Mouse (Mus musculus) hindbrain, embryonic 12.5 days (tissue): ENCODE data around the gene Rarb. TPM values are rescaled to one million over a fixed set of nuclear protein-coding genes. Genes with fewer than 3 reads are reported as not detected.
"Not testable (repeated sequence)": the region's sequence is repeated elsewhere in the genome, so short reads cannot be mapped to it uniquely, and the experiment has no call there.

Experiments used
- ATAC-seq: fragments of 200-750 bp; cut with Nextera tagmentation; 2 replicates; pipeline ENCODE4 v1.8.0; 2017; ENCODE audit warnings: moderate TSS enrichment; ENCODE audit not compliant: low FRiP score
- H3K27ac ChIP-seq: fragments of 300-500 bp; sonication (generic); 2 replicates; pipeline ENCODE4 v1.5.1; 2016; ENCODE audit warnings: mild to moderate bottlenecking
- H3K27me3 ChIP-seq: fragments of 300-500 bp; sonication (generic); 2 replicates; pipeline ENCODE4 v1.6.1; 2016; ENCODE audit warnings: mild to moderate bottlenecking
- H3K36me3 ChIP-seq: fragments of 300-500 bp; sonication (generic); 2 replicates; pipeline ENCODE4 v1.6.1; 2016; ENCODE audit warnings: mild to moderate bottlenecking
- H3K4me1 ChIP-seq: fragments of 300-500 bp; sonication (generic); 2 replicates; pipeline ENCODE4 v1.6.1; 2016
- H3K4me2 ChIP-seq: fragments of 300-500 bp; sonication (generic); replicated peaks from 2 replicates; pipeline ENCODE4 v1.6.1; 2016; ENCODE audit warnings: mild to moderate bottlenecking
- H3K4me3 ChIP-seq: fragments of 300-500 bp; sonication (generic); 2 replicates; pipeline ENCODE4 v1.5.1; 2016; ENCODE audit warnings: mild to moderate bottlenecking
- H3K9ac ChIP-seq: fragments of 300-500 bp; sonication (generic); 2 replicates; pipeline ENCODE4 v1.6.1; 2016; ENCODE audit warnings: mild to moderate bottlenecking, moderate library complexity
- H3K9me3 ChIP-seq: fragments of 300-500 bp; sonication (generic); replicated peaks from 2 replicates; pipeline ENCODE4 v1.6.1; 2016; ENCODE audit warnings: mild to moderate bottlenecking
- WGBS: fragments of 180-500 bp; shearing (Covaris S2); methylation state at CpG from one replicate; pipeline ENCODE4 v1.1.7; 2016; 5-methylcytosine and 5-hydroxymethylcytosine counted together
- polyA plus RNA-seq: library from polyadenylated mRNA; unstranded; fragments of >200 nt; fragmentation: Nextera tagmentation; extraction: Ambion mirVana; gene quantifications from 2 replicates; pipeline ENCODE4 v1.2.1, GENCODE M21; 2016

Gene Rarb
- polyA plus RNA-seq, 1 experiment from 2014 or later: 22.8 TPM

DNA sequence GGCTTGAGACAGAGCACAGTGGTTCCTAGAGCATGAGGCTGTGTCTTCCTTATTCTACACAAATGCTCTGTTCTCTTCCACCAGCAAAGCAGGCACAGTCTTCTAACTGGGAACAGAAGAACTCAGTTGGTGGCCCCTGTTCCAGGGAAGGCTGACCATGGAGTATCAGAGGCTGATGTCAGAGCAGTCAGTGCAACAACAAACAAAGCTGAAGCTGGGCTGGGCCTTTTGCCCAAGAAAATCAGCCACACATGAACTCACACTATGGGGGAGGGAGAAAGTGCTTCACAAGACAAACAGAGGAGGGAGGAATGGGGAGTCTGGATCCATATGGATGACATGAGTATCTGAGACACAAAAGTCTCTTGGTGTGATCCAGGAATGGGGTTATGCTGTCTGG is 56.2 kb downstream of the Rarb start:
- H3K36me3 ChIP-seq: no peaks in the 10 kb centered on the region
- no peak overlapping the region for H3K27ac ChIP-seq
- no peaks in the 10 kb centered on the region for H3K4me1 ChIP-seq
- no peak overlapping the region for H3K9ac ChIP-seq
- no peak overlapping the region for H3K4me2 ChIP-seq
- H3K9me3 ChIP-seq: no peaks in the 10 kb centered on the region
- ATAC-seq: no peak
- no peak overlapping the region for H3K4me3 ChIP-seq
- no peaks in the 10 kb centered on the region for H3K27me3 ChIP-seq

DNA sequence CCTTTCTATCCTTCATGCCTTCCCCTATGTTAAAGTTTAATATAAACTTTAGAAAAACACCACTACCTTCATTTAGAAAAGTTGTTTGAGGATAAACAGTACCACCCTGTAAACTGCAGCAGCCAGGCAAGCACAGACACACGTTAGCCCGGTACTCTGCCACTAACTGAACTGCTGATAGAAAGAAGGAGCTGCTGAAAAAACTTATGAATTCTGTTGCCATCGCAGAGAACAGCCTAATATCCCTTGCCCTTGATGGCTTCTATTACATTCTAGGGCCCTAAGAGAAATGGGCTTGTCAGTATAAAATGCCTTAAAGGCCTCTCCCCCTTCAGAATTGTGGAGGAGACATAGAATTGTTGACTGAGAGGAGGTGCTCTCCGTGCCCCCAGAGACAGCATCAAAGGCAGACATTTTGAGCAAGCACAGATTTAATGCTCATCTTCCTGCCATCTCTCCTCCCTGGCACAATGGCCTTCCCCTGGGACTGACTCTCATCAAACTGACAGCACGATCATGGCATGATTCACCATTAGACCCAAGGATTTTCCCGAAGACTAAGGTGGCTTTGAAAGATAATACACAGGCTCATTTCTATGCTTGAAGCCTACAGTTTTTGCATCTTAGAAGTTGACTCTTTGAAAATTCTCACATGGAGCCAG is 60.1 kb downstream of the Rarb start:
- Histone ChIP-seq H3K36me3 (no peaks in the 10 kb centered on the region), H3K27me3 (no peaks in the 10 kb centered on the region), H3K4me2 (no peak overlapping the region), H3K4me1 (no peaks in the 10 kb centered on the region), H3K9ac (no peak overlapping the region), H3K27ac (no peak overlapping the region), H3K4me3 (no peak overlapping the region), H3K9me3 (no peaks in the 10 kb centered on the region)
- 59% methylated on average over 6 of the region's 6 CpGs for WGBS
- ATAC-seq: no peak

DNA sequence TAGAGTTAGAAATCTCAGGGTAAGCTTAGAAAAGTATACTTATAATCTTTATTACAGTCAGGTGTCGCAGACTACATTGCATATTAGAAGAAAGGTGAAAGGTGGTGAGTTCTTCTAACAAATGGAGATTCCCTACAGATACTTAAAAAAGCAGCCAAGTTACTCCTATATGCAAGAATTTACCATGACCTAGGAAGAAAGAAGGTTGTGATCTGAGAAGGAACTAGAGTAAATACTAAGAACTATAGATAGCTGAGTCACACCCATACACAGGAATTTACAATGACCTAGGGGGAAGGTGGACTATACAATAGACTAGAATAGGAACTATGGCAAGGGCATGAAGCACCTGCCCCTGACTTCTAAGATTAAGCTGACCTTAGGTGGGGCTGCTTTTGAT is 63.4 kb downstream of the Rarb start:
- ATAC-seq, H3K4me3 ChIP-seq, H3K4me2 ChIP-seq, H3K36me3 ChIP-seq, H3K9me3 ChIP-seq, H3K4me1 ChIP-seq, H3K27ac ChIP-seq, H3K9ac ChIP-seq, H3K27me3 ChIP-seq: not testable (repeated sequence)
- WGBS: 100% methylated on average over 1 of the region's 1 CpGs

DNA sequence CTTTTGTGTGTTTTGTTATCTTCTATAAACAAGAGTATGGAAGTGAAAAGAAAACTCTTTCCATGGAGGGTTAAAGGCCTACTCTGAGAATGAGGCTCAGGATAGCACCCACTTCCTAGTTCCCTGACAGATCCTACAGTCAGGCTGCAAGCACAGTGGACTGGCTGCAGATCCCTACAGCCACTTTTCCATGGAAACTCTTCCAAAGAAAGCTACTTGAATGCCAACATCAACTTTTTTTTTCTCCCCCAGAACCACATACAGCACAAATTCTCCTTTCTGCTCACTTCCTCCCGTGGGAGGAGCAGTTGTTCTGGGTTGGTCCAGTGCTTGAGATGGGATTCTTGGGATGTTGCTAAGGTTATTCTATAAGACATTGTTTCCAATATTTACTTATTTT is 66.3 kb downstream of the Rarb start:
- WGBS: 81% methylated on average over 1 of the region's 1 CpGs
- Histone ChIP-seq H3K4me3 (no peak overlapping the region), H3K4me1 (no peaks in the 10 kb centered on the region), H3K27me3 (no peaks in the 10 kb centered on the region), H3K9me3 (no peaks in the 10 kb centered on the region), H3K27ac (no peak overlapping the region), H3K36me3 (no peaks in the 10 kb centered on the region), H3K4me2 (no peak overlapping the region), H3K9ac (no peak overlapping the region)
- no peak for ATAC-seq

DNA sequence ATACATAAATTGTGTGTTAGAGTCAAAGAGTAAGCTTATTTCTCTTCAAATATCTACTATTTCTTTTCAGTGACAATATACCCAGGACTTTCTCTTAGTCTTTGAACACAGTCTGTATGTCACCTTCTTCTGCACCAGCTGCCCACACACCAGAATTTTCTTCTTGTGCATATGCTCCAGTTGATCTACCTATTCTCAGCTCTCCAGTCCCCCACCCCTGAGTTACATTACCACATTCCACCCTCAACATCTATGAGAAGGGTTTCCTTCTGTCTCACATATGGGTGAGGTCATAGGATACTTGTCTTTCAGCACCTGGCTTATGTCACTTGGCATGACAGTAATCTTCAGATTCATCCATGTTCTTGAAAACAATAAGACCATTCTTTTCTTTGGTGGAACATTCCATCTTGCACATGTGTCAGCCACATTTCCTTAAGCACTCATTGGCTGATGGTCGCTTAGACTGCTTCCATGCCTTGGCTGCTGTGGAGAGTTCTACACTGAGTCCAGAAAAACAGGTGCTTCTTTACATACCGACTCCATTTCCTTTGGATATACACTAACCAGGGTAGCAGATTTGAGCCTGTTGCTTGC is 71.9 kb downstream of the Rarb start:
- ATAC-seq: no peak
- no peaks in the 10 kb centered on the region for H3K27me3 ChIP-seq
- no peak overlapping the region for H3K4me3 ChIP-seq
- H3K4me2 ChIP-seq: no peak overlapping the region
- no peak overlapping the region for H3K9ac ChIP-seq
- no peaks in the 10 kb centered on the region for H3K4me1 ChIP-seq
- H3K9me3 ChIP-seq: no peaks in the 10 kb centered on the region
- 81% methylated on average over 2 of the region's 2 CpGs for WGBS
- H3K27ac ChIP-seq: no peak overlapping the region
- no peaks in the 10 kb centered on the region for H3K36me3 ChIP-seq

DNA sequence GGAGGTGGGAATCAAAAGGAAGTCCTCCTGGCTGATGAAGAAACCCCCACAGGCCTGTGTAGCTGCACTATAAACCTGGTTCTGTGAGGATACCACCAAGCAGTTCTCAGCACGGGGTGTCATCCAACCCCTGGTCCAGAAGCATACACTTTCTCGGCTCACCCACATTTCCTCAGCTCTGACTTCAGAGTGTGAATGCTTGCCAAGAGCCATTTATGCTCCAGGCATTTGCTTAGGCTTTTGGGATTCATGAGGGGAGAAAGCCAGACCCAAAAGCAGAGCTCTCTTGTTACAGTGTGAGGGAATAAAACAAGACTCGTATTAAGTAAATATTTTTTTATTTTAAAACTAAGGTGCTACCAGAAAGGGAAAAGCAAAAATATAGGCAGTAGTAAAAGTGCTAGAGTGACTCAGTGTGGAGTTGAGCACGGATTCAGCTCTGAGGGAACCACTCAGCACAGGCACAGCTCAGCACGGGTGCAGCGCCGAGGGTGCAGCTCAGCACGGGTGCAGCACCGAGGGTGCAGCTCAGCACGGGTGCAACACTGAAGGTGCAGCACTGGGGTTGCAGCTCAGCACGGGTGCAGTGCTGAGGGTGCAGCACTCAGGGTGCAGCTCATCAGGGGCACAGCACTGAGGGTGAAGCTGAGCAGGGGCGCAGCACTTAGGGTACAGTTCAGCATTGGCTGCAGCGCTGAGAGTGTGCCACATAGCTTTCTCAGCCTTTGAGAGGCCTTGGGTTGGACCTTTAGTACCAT is 77.8 kb downstream of the Rarb start:
- ATAC-seq: no peak
- Histone ChIP-seq H3K9me3 (no peaks in the 10 kb centered on the region), H3K4me1 (no peaks in the 10 kb centered on the region), H3K4me2 (no peak overlapping the region), H3K36me3 (no peaks in the 10 kb centered on the region), H3K4me3 (no peak overlapping the region), H3K27ac (no peak overlapping the region), H3K9ac (no peak overlapping the region), H3K27me3 (no peaks in the 10 kb centered on the region; the same call in 1 of the 2 replicates)
- WGBS: 83% methylated on average over 13 of the region's 13 CpGs

DNA sequence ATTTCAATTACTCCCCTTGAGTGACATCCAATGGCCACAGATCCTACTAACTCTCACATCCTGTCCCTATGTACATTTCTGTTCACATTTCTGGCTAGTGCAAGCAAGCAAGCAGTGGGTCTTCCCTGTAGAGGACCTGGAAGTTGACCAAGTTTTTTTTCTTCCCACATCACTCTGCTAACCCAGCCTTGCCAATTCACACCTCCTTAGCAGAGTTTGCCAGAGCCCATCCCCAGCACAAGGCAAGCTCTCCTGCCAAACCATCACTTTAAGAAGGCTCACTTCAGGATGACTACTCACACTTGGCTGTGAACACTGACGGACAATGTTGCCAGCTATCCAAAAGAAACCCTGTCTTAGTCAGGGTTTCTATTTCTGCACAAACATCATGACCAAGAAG is 80.4 kb downstream of the Rarb start:
- 86% methylated on average over 1 of the region's 1 CpGs for WGBS
- no peaks in the 10 kb centered on the region for H3K9me3 ChIP-seq
- peaks cover 16% of the 10 kb centered on the region for H3K4me1 ChIP-seq
- H3K9ac ChIP-seq: no peak overlapping the region
- H3K27me3 ChIP-seq: no peaks in the 10 kb centered on the region; the same call in 1 of the 2 replicates
- no peak overlapping the region for H3K27ac ChIP-seq
- no peak overlapping the region for H3K4me2 ChIP-seq
- no peak overlapping the region for H3K4me3 ChIP-seq
- no peaks in the 10 kb centered on the region for H3K36me3 ChIP-seq
- ATAC-seq: no peak

DNA sequence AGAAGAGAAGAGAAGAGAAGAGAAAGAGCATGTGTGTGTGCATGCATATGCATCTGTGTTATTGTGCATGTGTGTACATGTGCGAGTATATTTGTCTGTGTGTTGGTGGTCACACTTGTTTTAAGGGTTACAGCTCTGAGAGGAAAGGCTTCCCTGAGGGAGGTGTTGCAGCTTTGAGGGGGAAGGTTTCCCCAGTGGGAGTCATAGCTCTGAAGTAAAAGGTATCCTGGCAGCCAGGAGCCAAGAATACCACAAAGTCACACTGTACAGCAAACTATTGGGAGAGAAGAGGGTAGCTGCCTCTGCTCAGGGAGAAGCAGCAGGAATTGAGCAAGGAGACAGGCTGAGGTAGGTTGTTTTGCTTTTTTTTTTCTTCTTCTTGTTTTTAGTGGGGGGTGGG is 81.2 kb downstream of the Rarb start:
- no peak overlapping the region for H3K9ac ChIP-seq
- peaks cover 24% of the 10 kb centered on the region for H3K4me1 ChIP-seq
- no peaks in the 10 kb centered on the region for H3K9me3 ChIP-seq
- ATAC-seq: no peak
- WGBS: 89% methylated on average over 1 of the region's 1 CpGs
- no peak overlapping the region for H3K4me3 ChIP-seq
- no peak overlapping the region for H3K4me2 ChIP-seq
- no peaks in the 10 kb centered on the region; the same call in 1 of the 2 replicates for H3K27me3 ChIP-seq
- no peaks in the 10 kb centered on the region for H3K36me3 ChIP-seq
- no peak overlapping the region for H3K27ac ChIP-seq

DNA sequence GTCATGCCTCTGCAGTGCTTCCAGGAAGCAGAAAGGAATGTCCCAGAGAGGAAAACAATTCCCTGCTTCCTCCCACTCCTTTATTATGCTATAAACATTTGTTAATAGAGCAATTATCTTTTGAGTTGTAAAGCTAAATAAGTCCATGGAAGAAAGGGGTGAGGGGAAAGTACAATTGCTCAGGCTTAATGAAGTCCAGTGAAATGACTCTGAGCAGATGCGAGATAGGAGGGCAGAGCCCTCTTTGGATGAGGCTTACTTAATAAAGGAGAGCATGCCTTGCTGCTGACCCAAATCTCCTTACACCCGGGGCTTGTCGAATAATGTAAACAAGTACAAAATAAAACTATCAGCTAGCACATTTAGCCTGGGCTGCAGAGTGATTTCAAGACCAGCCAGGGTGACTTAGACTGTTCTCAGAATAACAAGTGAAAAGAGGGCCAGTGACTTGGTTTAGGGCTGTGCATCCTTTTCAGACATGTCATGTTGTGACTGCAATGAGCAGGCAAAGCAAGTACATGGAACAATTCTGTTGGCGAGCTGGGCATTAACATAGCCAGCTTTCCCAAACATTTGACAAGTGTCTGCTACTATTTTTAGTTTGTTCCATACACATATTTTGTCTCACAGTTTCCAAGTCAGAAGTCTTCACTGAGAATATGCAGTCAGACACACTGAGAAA is 83.5 kb downstream of the Rarb start:
- H3K9ac ChIP-seq: no peak overlapping the region
- H3K36me3 ChIP-seq: no peaks in the 10 kb centered on the region
- H3K27ac ChIP-seq: no peak overlapping the region
- peaks cover 4% of the 10 kb centered on the region for H3K27me3 ChIP-seq
- H3K4me2 ChIP-seq: no peak overlapping the region
- no peak for ATAC-seq
- H3K4me1 ChIP-seq: peaks cover 30% of the 10 kb centered on the region
- no peaks in the 10 kb centered on the region for H3K9me3 ChIP-seq
- H3K4me3 ChIP-seq: no peak overlapping the region
- 51% methylated on average over 4 of the region's 4 CpGs for WGBS

DNA sequence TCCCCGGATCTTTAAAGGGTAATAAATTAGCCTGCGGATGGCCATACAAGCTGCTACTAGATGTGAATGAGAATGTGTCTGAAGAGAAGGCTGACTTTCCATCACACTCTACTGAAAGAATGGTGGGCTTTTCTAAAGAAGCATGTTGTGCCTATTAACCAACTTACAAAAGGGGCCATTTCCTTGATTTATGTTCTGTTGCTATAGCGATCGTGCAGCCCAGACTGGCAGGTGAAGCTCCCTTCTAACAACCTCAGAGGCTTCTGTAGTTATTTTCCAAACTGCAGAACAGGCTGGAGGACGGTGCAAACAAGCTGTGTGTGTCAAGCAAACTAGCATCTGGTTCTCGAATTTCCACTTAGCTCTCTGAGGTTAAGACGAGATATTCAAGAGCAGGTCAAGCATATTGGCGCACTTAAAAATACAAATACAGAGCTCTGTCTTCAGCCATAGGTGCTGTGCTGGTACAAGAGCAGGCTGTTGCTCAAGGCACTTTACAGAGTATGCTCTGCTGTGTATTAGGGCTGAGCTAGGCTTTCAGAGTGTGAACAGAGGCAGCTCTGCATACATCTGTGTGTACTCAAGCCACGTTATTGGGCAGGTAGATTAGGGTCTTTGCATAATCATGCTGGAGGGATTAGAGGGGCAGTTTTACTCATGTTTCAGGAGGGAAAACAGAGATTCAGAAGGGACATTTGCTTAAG is 85.2 kb downstream of the Rarb start:
- peaks cover 30% of the 10 kb centered on the region for H3K4me1 ChIP-seq
- peak; percentile 86 for ATAC-seq
- 0 out of 2 replicates have a peak overlapping the region, but pooled peaks have one; percentile 49 for H3K27ac ChIP-seq
- 15% methylated on average over 9 of the region's 9 CpGs for WGBS
- 0 out of 2 replicates have a peak overlapping the region, but pooled peaks have one; percentile 13 for H3K4me2 ChIP-seq
- peaks cover 4% of the 10 kb centered on the region for H3K27me3 ChIP-seq
- H3K9me3 ChIP-seq: no peaks in the 10 kb centered on the region
- no peak overlapping the region for H3K4me3 ChIP-seq
- no peak overlapping the region for H3K9ac ChIP-seq
- H3K36me3 ChIP-seq: no peaks in the 10 kb centered on the region

DNA sequence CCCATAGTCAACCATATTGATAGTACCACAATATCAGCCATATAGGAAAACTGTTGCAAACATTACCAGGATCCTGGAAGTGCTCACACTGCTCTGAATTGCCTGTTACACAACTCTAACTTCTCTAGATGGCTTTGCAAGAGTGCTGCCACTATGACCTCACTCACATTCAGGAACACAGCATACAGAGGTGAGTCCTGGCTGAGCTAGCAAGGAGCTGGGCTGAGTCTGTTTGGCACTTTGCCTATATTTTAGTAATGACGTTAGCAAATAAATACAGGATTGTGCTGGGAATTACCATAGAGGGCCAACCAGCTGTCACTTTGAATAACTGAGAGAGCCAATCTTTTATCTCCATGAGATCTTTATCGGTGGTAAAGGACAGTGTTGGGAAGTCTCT is 86.9 kb downstream of the Rarb start:
- H3K36me3 ChIP-seq: no peaks in the 10 kb centered on the region
- H3K9ac ChIP-seq: no peak overlapping the region
- 54% methylated on average over 2 of the region's 2 CpGs for WGBS
- H3K4me3 ChIP-seq: no peak overlapping the region
- no peak overlapping the region for H3K4me2 ChIP-seq
- ATAC-seq: no peak
- no peaks in the 10 kb centered on the region for H3K9me3 ChIP-seq
- H3K27me3 ChIP-seq: peaks cover 4% of the 10 kb centered on the region
- H3K4me1 ChIP-seq: peaks cover 30% of the 10 kb centered on the region
- no peak overlapping the region for H3K27ac ChIP-seq
